Mouse (Mus musculus) cerebellum, adult 8-10 months (tissue): ENCODE measurements at regions not wholly inside any gene's neighbourhood (a gene's known extent, or its start where the extent isn't known, plus 50 kb on each side); places are given as distances from the start of the nearest gene placed in this dataset.

Experiments used
- DNase-seq: peaks from one replicate; pipeline ENCODE4 v3.0.0; 2022

DNA sequence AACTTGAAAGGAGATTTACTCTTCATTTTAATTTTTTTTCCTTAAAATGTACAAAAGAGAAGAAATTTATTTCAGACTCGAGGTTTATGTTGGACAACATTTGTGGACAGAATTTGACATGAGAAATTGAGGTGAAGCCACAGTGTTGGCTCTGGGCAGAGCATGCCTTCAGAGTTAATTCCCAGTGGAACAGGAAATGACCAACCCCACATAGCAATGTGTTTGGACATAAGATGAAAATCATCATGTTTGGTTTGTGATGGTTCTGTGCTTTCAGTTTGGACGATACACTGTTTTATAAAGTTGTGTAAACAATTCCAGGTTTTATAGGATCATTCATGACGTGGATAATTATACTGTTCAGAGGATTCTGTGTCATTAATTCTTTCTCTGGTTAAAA is 271.9 kb upstream of the Mettl25 start:
- DNase-seq = no peak

DNA sequence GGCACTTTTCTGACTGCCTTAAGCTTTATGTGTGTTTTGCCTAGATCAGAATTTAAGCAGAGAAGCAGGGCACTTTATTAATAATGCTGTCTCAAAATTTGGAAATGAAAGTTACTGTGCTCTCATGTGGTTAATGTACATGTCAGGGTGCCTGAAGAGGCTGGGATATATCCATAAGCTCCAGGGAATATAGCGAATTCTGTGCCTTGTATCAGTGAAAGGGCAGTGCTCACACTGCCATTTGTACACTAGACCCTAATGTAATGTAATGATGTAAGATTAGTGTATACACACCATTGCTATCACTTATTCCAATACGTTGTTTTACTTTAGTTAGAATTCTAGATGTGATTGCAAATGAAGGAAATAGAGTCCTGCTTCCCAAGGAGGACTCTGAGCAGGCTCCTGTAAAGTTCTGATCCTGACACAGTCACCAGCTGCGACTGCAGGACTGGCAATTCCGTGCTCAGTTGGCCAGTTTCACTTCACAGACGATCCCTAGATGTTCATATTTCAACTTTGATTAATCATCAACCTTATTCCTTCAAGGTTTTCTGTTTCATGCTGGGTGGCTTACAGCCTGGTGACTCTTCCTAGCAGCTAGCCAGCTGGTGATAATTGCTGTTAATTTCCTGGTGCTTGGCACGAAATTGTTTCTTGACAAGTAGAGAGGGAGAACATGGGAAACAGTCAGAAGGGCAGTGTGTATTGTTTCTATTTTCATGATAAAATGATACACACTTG is 273.7 kb upstream of the Mettl25 start:
- no peak for DNase-seq

DNA sequence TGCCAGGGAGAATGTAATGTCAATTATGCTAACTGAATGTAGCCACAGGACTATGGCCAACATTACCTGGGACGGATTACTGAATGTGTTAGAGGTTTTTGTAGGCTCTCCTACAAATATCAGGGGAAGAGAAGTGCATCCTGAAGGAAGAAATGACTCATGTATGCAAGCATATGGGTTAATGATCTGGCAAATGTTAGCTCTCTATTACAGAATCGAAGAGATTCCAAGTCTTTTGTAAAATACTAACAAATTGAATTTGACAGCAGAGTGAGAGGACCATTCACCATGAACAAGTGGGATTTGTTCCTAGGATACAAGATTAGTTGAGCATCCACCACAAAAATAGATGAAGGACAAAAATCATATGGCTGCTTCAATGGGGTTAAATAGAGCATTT is 280.6 kb upstream of the Mettl25 start:
- no peak for DNase-seq

DNA sequence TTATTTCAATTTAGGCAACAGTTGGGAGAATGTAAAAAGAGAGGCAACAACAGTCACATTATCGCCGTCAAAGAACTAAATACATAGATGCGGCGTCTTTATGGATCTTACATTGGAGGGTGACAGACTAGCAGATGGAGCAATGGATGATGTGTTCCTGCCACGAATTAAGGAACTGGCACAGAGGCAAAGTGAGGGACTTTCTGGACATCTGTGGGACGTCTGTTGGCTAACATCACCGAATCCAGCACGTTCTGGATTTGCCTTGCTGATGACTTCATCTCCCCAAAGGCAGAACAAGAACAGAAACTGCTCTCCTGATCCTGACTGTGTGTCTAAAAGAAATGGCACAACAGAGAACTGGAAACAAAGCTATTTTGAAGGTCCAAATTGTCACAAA is 281.8 kb upstream of the Mettl25 start:
- DNase-seq = no peak

DNA sequence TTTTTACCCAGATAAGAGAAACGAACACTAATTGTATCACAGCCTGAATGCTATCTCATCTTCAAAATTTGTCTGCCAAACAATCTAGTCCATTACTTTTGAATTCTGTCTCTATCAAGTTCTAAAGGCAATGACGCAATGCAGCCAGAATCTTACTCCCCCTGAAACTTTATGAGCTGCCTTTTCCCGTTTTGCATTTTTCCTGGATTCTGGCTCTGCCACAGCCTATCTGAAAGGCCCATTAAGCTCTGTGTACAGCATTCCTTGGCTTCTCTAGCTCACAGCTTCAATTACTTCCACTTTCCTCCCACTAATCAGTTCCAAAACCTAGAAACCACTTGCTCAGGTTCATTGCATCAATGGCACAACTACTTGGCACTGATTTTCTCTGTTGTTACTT is 298.0 kb upstream of the Ppfia2 start:
- no peak for DNase-seq

DNA sequence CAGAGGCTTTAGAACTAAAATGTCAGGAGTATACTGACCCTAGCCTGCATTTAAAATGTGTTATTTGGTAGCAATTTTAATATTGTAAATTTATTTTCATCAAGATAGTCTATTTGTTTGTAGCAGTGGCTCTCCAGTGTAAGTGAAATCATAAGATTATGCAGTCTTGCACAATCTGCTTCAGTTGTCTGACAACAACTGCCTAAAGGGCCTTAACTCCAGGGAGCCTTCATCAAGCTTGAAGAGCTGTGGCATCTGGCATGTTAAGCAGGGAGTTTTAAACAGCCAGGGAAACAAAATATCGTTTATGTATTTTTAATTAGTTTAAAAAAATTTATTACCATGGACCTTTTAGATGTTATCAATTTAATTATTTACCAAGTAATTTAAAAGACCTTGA is 295.7 kb upstream of the Ppfia2 start:
- no peak for DNase-seq

DNA sequence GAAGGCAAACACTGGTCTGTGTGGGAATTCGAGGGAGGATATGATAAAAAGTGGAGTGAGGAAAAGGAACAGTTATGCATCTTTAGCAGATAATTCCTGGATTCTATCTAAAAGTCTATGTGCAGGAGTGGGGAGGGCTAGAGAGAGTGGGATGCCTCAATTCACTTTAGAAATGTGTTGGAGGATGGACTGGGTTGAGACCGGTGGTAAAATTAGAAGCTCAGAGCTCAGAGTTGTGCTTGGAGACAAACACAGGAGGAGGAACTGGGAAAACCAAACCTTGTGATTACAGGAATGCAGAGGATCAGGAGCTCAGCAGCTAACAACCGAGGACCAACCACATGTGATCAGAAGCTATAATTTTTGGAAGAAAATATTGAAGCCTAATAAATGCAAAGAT is 290.5 kb upstream of the Ppfia2 start:
- DNase-seq = no peak

DNA sequence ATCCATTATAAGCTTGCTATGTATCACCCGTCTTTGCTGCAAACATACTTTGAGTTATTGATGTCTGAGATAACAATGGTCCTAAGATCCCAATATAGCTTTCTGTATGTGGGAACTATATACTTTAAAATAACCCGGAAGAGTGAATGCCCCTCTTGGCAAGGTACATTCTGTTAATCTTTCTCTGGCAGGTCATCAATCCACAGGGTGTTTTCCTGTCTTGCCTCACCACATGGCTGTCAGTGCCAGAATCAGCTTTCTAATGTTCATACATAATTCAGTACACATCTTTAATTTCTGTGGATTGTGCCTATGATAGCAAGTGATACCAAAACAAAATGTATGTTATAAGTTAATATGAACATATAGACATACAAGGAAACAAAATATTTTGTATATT is 267.6 kb upstream of the Ppfia2 start:
- no peak for DNase-seq

DNA sequence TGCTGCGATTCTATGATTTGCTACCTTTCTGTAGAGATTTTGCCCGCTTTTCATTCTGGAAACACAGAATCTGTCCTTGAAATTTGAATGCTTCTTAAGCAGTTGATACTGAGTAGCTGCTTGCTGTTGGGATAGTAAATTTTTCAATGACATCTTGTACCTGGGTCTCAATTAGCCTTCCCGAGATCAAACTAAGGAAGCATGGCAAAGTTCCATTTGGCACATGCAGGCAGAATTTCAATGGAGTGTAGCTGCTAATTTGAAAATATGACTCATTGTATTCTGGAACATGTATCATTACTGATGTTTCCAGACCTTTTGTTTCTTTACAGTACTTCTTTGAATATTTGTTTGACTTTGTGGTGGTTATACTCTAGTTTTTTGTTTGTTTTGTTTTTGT is 245.9 kb upstream of the Ppfia2 start:
- no peak for DNase-seq

DNA sequence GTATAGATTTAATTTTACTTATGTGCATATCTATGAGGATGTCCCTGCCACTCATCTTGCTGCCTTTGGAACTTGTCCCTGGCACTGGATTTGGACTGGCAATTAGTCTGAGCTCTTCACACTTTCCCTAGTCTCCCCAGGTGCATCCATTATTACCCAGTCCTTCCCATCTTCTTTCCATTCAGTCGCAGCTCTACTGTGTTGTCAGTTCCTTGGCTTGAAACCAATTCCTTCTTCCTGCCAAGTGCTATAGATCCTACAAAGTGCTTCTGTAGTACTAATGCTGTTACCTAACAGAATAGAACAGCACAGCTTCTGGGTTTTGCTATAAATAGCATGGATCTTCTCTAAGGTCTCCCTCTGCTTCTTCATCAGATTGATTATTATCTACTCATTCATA is 228.0 kb upstream of the Ppfia2 start:
- no peak for DNase-seq

DNA sequence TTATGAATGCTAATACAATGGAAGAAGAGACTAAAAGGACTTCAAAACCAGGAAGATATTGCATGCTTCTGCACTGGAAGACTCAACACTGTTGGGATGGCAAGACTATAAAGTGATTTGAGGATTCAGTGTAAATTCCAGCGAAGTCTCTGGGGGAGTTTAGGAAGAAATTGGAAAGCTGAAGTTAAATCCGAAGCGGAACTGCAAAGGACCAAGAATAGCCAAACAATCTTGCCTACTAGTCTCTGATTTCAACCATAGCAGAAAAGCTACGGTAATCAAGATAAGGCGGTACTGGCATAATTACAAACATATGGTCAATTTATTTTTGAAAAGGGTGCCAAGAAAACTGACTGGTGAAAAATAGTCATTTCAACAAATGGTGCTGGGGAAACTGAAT is 216.0 kb upstream of the Ppfia2 start:
- DNase-seq = no peak

DNA sequence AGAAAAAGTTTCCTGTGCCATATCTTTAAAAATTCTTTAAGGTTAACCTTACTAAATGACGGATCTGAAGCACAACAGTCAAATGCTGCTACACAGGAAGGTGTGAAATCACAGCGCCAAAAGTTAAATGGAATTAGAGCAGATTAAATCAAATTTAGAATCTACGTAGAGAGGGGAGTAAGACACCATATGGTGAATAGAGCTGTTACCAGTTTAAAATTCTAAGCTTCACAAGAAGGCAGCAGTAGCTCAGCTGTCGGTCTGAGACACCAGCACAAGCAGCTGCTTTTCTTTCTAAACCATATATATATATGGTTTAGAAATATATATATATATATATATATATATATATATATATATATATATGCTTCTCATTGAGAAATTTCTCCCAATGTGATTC is 210.3 kb upstream of the Ppfia2 start:
- DNase-seq = no peak

DNA sequence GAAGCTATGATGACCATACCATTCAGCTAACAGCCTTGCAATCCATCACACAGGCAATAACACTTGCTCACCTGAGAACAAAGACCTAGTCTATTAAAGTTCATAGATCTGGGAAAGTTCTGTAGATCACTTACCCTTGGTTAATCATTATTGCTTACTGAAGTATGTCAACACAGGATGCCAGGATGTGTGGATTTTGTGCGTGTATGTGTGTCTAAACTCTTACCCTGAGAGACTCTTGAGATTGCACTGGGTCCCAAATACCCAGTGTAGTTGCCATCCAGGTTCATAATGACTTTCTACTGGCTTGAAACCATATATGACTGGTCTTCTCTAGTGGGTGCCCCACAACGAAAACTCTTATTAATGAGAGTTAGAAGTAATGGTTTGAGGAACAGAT is 196.8 kb upstream of the Ppfia2 start:
- no peak for DNase-seq

DNA sequence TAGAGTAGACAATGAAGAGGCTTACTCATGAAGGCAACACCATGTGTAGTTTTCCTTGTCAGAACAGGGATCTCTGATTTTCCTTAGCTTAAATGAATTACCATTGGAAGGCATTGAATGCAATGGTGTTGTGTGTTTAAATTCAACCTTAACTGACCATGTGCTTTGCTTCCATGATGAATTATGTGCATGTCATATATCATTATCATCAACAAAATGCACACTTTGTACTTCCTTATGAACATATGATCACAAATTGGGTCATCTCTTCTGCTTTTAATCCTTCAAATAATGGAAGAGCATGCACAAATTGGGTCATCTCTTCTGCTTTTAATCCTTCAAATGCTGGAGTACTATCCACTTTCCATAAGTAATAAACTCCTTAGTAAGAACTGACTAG is 180.2 kb upstream of the Ppfia2 start:
- no peak for DNase-seq

DNA sequence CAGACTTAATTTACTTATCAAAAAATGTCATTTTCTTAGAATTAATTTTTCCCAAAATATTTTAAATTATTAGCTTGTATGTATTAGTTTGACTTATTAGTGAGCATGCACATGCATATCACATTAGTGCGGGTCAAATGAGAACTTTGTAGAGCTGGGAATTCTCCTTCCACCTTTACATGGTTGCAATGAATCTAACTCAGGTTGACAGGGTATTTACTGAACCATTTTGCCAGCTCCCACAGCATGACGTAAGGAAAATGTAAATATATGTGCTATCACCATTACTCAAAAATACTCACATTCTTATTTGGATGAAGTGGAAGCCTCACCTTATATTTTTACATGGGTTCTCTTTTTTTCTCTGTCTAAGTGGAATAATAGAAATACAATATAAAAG is 179.4 kb upstream of the Ppfia2 start:
- no peak for DNase-seq

DNA sequence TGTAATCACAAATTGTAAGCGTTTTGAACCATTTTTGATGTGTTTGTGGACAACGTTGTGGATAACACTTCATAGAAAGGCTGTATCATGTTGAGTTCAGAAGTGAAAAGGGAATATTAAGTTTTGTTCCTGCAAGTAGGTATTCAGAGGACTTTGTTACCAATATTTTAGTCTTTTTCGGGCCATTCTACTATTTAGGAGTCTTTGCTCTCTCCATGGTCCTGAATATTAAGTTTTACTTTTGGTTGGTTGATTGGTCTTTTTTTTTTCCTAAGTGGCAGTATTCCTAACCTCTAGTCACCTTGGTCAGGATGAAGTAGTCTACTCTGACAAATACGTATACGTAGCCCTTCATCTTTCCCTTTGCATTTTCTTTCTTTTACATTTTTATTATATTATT is 174.6 kb upstream of the Ppfia2 start:
- no peak for DNase-seq

DNA sequence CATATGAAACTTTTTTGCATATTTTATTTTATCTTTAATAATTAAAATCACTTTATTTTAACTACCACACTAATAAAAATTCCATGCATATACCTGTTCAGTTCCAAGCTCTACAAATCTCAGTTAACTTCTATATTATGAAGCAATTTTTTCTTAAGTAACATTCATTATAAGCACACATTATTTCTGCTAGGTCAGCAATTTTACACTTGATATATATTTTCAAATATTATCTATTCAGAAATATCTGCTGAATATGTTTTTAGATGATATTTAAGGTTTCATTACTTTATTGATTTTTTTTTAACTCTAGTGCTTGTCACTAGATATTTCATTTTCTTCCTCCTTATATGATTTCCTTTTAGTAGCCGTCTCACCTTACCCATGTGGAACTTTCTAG is 135.0 kb upstream of the Ppfia2 start:
- DNase-seq = no peak

DNA sequence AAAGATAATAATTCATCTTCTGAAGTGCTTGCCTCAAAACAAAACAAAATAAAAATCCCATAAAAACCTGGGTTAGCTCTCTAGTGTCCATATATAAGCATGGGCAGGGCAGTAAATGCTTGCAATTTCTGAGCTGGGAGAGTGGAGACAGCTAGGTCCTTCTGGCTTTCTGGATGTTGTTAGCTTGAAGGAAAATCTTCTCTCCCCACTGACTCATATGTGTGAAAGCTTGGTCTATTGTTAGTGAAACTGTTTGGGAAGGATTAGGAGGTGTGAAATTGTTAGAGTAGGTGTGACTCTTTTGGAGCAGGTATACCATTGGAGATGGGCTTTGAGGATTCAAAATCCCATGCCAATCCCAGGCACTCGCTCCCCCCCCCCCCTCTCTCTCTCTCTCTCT is 118.5 kb upstream of the Ppfia2 start:
- no peak for DNase-seq

DNA sequence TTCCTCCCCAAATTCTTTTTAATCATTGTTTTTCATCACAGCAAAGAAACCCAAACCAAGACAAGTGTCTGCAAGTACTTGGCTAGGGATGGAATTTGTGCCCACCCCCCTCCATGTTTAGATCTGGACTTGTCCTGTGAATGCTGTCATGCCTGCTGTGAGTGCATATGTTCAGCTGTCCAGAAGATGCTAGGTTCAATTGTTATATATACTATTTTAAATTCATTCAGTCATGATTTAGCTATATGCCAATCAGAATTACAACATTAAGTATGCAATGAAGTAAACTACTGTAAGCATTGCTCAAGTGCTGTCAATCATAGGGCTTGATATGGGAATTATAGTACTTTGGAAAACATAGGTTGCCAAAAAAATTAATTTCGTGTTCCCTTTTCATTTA is 94.5 kb upstream of the Ppfia2 start:
- no peak for DNase-seq

DNA sequence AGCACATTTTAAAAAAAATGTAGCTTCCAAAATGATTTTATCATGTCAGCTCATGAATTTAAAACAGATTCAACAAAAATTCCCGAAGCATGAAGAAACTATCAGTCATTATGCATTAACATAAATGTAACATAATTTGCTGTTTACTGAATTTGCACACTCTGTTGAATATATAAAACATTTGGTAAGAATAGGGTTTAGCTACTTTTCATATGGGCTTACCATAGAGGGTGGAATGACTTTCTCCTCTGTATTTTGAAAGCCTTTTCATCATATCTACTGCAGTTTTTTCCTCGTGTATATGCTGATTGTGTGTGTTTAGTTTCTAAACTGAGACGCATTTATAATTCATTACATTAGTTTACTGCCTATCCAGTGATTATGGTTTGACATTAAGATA is 94.0 kb upstream of the Ppfia2 start:
- DNase-seq = no peak

DNA sequence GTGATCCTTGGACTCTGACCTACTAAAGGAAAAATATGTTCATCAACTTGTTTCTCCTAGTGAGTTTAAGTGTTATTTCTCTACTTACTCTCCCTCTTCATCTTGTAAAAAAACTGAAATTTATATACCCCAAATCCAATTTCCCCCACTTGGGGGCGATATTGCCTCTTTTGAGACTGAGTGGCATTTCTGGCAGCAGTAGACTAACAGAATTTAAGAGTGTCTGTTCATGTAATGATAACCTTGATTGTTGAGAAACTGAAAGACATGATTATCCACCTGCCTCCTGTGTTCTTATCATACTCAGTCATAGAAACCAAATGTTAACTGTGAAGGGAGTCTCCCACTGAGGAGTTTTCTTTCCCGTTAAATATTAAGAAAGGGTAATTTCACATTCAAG is 89.5 kb upstream of the Ppfia2 start:
- DNase-seq = peak; percentile 12

DNA sequence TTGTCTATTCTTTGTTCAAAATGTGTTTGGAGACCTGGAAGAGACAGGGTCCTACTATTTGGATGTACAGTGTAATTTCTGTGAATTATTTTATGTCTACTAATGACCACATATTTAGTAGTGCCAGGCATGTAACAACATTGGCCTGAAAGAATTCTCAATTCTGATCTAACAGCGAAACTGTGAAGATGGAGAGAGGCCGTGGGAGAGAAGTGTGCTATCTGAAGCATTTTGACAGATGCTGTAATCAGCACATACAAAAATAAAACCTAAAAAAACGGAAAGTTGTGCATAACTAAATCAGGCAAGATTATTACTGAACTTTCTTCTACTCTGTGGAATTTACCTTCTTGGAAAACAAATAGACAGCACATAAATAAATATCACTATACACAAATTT is 61.4 kb upstream of the Ppfia2 start:
- DNase-seq = no peak

DNA sequence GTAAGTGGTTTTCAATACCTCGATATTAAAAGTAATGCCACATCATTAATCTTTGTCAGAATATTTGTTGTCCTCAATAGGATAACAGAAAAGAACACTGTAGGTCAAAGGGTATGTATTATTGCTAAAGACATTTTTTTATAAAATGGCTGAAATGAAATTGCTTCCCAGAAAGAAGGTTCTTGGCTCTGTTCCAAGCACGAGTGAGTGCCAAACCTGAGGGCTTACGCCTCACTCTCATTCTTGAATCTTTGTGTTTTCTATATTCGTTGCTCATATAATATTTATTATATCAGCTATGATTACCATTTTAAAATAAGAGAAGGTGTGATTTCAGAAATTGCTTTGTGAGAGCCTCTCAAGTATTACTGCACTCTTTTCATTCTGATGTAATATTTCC is 57.0 kb upstream of the Ppfia2 start:
- DNase-seq = no peak

DNA sequence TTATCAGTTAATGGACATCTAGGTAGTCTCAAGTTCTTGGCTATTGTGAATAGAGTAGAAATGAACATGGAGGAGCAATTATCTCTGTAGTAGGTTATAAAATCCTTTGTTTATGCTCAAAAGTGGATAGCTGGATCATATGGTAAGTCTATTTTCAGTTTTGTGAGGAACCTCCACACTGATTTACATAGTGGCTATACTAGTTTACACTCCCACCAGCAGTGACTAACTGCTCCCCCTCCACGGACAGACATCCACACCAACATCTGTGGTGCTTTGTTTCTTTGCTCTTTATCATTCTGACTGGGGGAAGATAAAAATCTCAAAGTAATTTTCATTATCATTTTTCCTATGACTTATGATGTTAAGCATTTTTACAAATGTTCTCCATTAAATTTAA is 55.1 kb upstream of the Ppfia2 start:
- no peak for DNase-seq

DNA sequence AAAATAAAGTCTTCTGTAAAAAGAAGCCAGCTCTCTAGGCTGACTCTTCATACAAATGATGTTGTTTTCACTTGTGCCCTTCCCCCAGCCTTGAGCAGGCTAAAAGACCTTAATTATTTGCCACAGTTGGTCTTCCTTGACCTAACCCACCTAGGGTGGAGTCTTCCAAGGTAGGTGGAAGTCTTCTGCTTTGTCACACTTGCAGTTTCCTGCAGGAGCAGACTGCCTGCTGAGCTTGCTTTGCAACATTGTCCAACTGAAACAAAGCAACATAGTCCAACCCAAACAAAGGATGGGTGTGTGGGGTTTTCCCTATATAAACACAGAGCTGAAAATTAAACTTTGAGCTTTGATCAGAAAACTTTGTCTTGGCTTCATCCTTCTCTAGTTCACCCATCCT is 53.0 kb upstream of the Ppfia2 start:
- DNase-seq = no peak
